Mouse (Mus musculus): Measurements from ENCODE around the gene Zic3.

- TF ChIP-seq ETS1 (conservative IDR thresholded peaks at IDR 0.05; ENCODE audit: low read depth, low read length) (no peak), CTCF (conservative IDR thresholded peaks at IDR 0.05 in 1 of 2, IDR thresholded peaks at IDR 0.05 in 1 of 2; ENCODE audit: low read depth in 2 of 2, low read length in 2 of 2) (no peak), POLR2A (IDR thresholded peaks at IDR 0.05; ENCODE audit: low read depth, low read length) (no peak), MAFK (IDR thresholded peaks at IDR 0.05; ENCODE audit: insufficient replicate concordance, low read length) (no peak), GABPA (IDR thresholded peaks at IDR 0.05; ENCODE audit: insufficient replicate concordance, low read depth, low read length) (no peak), USF2 (conservative IDR thresholded peaks at IDR 0.05; ENCODE audit: low read depth, low read length) (no peak), MYC (IDR thresholded peaks at IDR 0.05; ENCODE audit: low read depth, low read length) (no peak), MXI1 (IDR thresholded peaks at IDR 0.05; ENCODE audit: low read depth, low read length) (no peak), UBTF (IDR thresholded peaks at IDR 0.05; ENCODE audit: low read depth, low read length) (no peak), TBP (conservative IDR thresholded peaks at IDR 0.05; ENCODE audit: low read depth, low read length) (no peak), ZKSCAN1 (IDR thresholded peaks at IDR 0.05; ENCODE audit: borderline replicate concordance, low read depth, low read length) (no peak), MAZ (IDR thresholded peaks at IDR 0.05; ENCODE audit: low read depth, low read length) (no peak), PAX5 (IDR thresholded peaks at IDR 0.05; ENCODE audit: low read length) (no peak), CHD2 (IDR thresholded peaks at IDR 0.05; ENCODE audit: low read length) (no peak)
Observed at GRCm38 (mm10) chrX:57987455-57988109, 34.9 kb upstream of the Zic3 start.
